Mouse (Mus musculus) ES-E14 (cell line): ENCODE data around the gene Itga6.

Source experiments
- ZC3H11A ChIP-seq: IDR thresholded peaks from 2 replicates; pipeline ENCODE4 v1.6.1; 2012; ENCODE audit warnings: low read depth, mild to moderate bottlenecking, inconsistent platforms, low read length, borderline replicate concordance
- ZNF384 ChIP-seq: IDR thresholded peaks from 2 replicates; pipeline ENCODE4 v1.6.1; 2012; ENCODE audit warnings: low read depth, low read length, inconsistent platforms

DNA sequence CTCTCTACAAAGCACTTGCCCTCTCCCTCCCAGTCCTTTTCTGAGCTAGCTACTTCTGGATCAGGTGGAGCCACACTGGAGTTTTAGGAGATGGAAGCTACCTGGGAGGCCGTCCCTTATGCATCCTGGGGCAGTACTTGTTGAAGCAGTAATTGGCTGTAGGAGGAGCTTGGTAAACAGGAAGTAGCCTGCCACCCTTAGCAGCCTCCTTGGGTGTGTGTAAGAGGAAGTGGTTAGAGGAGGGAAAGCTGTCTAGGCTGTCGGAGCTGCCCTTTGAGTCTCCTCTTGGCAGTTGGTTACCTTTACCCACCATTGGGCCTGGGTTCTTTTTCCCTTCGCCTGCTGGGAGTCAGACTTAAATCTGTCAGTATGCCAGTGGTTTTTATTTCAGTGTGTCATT is 68.6 kb downstream of the Itga6 start:
- no peak for TF ChIP-seq ZC3H11A
- TF ChIP-seq ZNF384: no peak
